In the genomic region with DNA sequence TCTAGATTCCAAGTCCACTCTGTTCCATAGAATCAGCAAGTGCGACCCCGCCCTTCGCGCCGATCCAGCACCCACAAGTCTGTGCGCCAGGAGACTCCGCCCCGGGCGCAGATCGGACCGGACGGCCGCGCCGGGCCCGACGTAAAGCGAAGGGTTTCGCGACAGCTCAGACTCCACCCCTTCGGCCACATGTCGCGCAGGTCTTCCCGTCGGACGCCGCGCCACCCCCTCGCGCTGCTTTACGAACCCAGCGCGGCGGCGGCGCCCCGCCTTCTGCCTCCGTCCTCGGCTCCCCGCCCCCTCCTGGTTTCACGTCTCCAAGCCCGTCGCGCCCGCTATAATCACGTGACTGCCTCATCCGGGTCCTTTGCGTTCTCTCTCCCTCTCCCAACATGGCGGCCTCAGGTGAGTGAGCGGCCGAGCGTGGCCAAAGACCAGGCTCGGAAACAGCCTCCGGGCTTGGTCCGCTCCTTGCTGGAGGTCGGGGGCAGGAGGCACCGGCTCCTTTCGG, we compare ENCODE assay signal across 8 mouse cellular contexts. TPM values are rescaled to one million over a fixed set of nuclear protein-coding genes. Genes with fewer than 3 reads are reported as not detected.
DNase-seq lines count a peak whose midpoint lies in the region; ATAC-seq and TF ChIP-seq lines count a peak whose summit lies in the region.

A gene (plus strand): TSS at position 215 of the 511 bp plus-strand sequence.

- peak; percentile 99 to 100 for DNase-seq in gastrocnemius, adult 8-10 months (ENCODE audit: low spot score in 2 of 2)
- DNase-seq in hindlimb bud, embryonic 11.5 days (ENCODE audit: extremely low spot score, low read depth, low spot score) = peak; percentile 93
- DNase-seq in left cerebral cortex, adult 8-10 months (ENCODE audit: low spot score in 2 of 2) = peak; percentile 92 to 99
- peak; percentile 100 for DNase-seq in right cerebral cortex, postnatal 10 days (ENCODE audit: low spot score in 2 of 2)
- peak; percentile 98 for DNase-seq in urinary bladder, postnatal 25 days (ENCODE audit: low spot score)

- H3K4me1 ChIP-seq in cortical plate, adult 2 months (ENCODE audit: control insufficient read depth, insufficient read depth, low read length) = peaks cover 1% of the 10 kb centered on the region; the same call in 1 of the 2 replicates
- peaks cover 75% of the 10 kb centered on the region for H3K4me1 ChIP-seq in megakaryocyte, embryonic 14.5 days

- H3K27ac ChIP-seq in cortical plate, adult 2 months (ENCODE audit: insufficient read depth, low read length) = peak within 1 kb of the TSS; percentile 75

- no peak for TF ChIP-seq CTCF in cortical plate, adult 2 months (IDR thresholded peaks at IDR 0.05; ENCODE audit: extremely low read depth, insufficient read depth, low read length)

- H3K36me3 ChIP-seq in megakaryocyte, embryonic 14.5 days (replicated peaks; ENCODE audit: low read length) = peaks cover 5% of the 10 kb centered on the region

- ATAC-seq in activated CD4-positive, CD25-positive, alpha-beta regulatory T cell, adult 4 months = peak; percentile 92

- peak; percentile 45; the same call in 1 of the 2 replicates for TF ChIP-seq POLR2A in cortical plate, adult 2 months (IDR thresholded peaks at IDR 0.05; ENCODE audit: extremely low read depth, insufficient read depth, low read length)

- peaks cover 3% of the 10 kb centered on the region for H3K27me3 ChIP-seq in megakaryocyte, embryonic 14.5 days (replicated peaks)

- H3K4me3 ChIP-seq in cortical plate, adult 2 months (ENCODE audit: insufficient read depth, low read length) = peak within 1 kb of the TSS; percentile 89
- H3K4me3 ChIP-seq in megakaryocyte, embryonic 14.5 days (replicated peaks) = peak within 1 kb of the TSS; percentile 97

- H3K9me3 ChIP-seq in megakaryocyte, embryonic 14.5 days = no peaks in the 10 kb centered on the region

RNA-seq across cellular contexts. Expression of the gene that starts here (rescaled TPM):
- polyA plus RNA-seq in activated CD4-positive, CD25-positive, alpha-beta regulatory T cell, adult 4 months (2017; shearing (Covaris generic)) = 100 to 1,000 TPM in 1 of 2 experiments, 10 to 100 TPM in 1; 87.7 to 132 TPM
- polyA plus RNA-seq in cortical plate, adult 2 months (2012; rRNA removed) = 100 and 107 TPM in 2 replicates
- 100 to 1,000 TPM; 227 to 269 (median 241) TPM for total RNA-seq in gastrocnemius, adult 8-10 months (2022)
- total RNA-seq in left cerebral cortex, adult 8-10 months (2022) = 100 to 1,000 TPM; 191 to 203 (median 200) TPM
- 18.2 and 102 TPM in 2 replicates for polyA plus RNA-seq in megakaryocyte, embryonic 14.5 days (2012; ENCODE audit: insufficient read depth, low replicate concordance)

Comparison
In these comparisons a context has a peak if more than half of its experiments do, and no peak if none do; other contexts are left out.
1. Peak in every context shown above with its lines: DNase-seq, ATAC-seq, H3K4me3 ChIP-seq and H3K27ac ChIP-seq.